Mouse (Mus musculus) frontal cortex, postnatal 14 days (tissue): Measurements from ENCODE around the gene Blvrb.
A peak's percentile ranks its signal among the peaks of the same experiment; 100 is the strongest.

Source experiments
- DNase-seq, 2 experiments: peaks; one replicate each; pipeline ENCODE4 v3.0.0; 2022; ENCODE audit warnings: low spot score in 2 of 2

The Blvrb gene

GRCm38 (mm10) chr7:27447419-27448286 is at the start of gene Blvrb, which contains the start of gene Sptbn4:
Gene Blvrb (plus strand): TSS chr7:27447978.
Gene Sptbn4 (minus strand): TSS chr7:27447686.
- peak; percentile 97 to 99 for DNase-seq

GRCm38 (mm10) chr7:27400545-27400944 is 47.2 kb upstream of the Blvrb start:
- no peak for DNase-seq

- peak; percentile 53 to 65 for DNase-seq
Observed at GRCm38 (mm10) chr7:27402675-27403074, 45.1 kb upstream of the Blvrb start.

GRCm38 (mm10) chr7:27404203-27404942 is 43.4 kb upstream of the Blvrb start:
- no peak for DNase-seq

GRCm38 (mm10) chr7:27406481-27406880 is 41.3 kb upstream of the Blvrb start:
- no peak for DNase-seq

- no peak for DNase-seq
Observed at GRCm38 (mm10) chr7:27407816-27408215, 40.0 kb upstream of the Blvrb start.

GRCm38 (mm10) chr7:27408379-27409176 is 39.2 kb upstream of the Blvrb start:
- peak in 1 of 2 experiments; percentile 55 for DNase-seq

- DNase-seq, result no peak
Observed at GRCm38 (mm10) chr7:27417151-27417550, 30.6 kb upstream of the Blvrb start.

- no peak for DNase-seq
Observed at GRCm38 (mm10) chr7:27419101-27419500, 28.7 kb upstream of the Blvrb start.

- no peak for DNase-seq
Observed at GRCm38 (mm10) chr7:27423556-27424326, 24.0 kb upstream of the Blvrb start.

- DNase-seq, result no peak
Observed at GRCm38 (mm10) chr7:27427387-27427786, 20.4 kb upstream of the Blvrb start.

GRCm38 (mm10) chr7:27428002-27428401 is 19.8 kb upstream of the Blvrb start:
- DNase-seq, result no peak

- DNase-seq, result no peak
Observed at GRCm38 (mm10) chr7:27429135-27429534, 18.6 kb upstream of the Blvrb start.

GRCm38 (mm10) chr7:27433349-27433748 is 14.4 kb upstream of the Blvrb start:
- DNase-seq, result no peak

- no peak for DNase-seq
Observed at GRCm38 (mm10) chr7:27433794-27434193, 14.0 kb upstream of the Blvrb start.

GRCm38 (mm10) chr7:27437544-27437943 is 10.2 kb upstream of the Blvrb start:
- DNase-seq, result no peak

GRCm38 (mm10) chr7:27440014-27440413 is 7.8 kb upstream of the Blvrb start:
- DNase-seq, result no peak

GRCm38 (mm10) chr7:27446051-27446450 is 1.7 kb upstream of the Blvrb start:
- DNase-seq, result peak in 1 of 2 experiments; percentile 18

GRCm38 (mm10) chr7:27446521-27447418 is 1.0 kb upstream of the Blvrb start:
- DNase-seq, result peak; percentile 68 to 70
